Mouse (Mus musculus): ENCODE measurements around the gene Irx1.

The Irx1 gene

GRCm38 (mm10) chr13:71963356-71964351 is at the start of gene Irx1:
Gene Irx1 (minus strand): TSS chr13:71963723.
- peak; percentile 13 for DNase-seq

- no peak for DNase-seq
Observed at GRCm38 (mm10) chr13:71979932-71980655, 16.6 kb upstream of the Irx1 start.

- no peak for DNase-seq
Observed at GRCm38 (mm10) chr13:71975753-71976152, 12.2 kb upstream of the Irx1 start.

- DNase-seq = no peak
Observed at GRCm38 (mm10) chr13:71968286-71968685, 4.8 kb upstream of the Irx1 start.

- DNase-seq = no peak
Observed at GRCm38 (mm10) chr13:71967341-71968250, 4.1 kb upstream of the Irx1 start.

GRCm38 (mm10) chr13:71966631-71967030 is 3.1 kb upstream of the Irx1 start:
- no peak for DNase-seq

- no peak for DNase-seq
Observed at GRCm38 (mm10) chr13:71964366-71964765, 843 bp upstream of the Irx1 start.

GRCm38 (mm10) chr13:71962661-71963355 is 715 bp downstream of the Irx1 start:
- DNase-seq = no peak

- no peak for DNase-seq
Observed at GRCm38 (mm10) chr13:71961891-71962660, 1.4 kb downstream of the Irx1 start.

- no peak for DNase-seq
Observed at GRCm38 (mm10) chr13:71960846-71961735, 2.4 kb downstream of the Irx1 start.

- DNase-seq = no peak
Observed at GRCm38 (mm10) chr13:71960277-71960672, 3.2 kb downstream of the Irx1 start.

GRCm38 (mm10) chr13:71959361-71960276 is 3.9 kb downstream of the Irx1 start:
- DNase-seq = no peak

GRCm38 (mm10) chr13:71958651-71959050 is 4.9 kb downstream of the Irx1 start:
- DNase-seq = no peak

GRCm38 (mm10) chr13:71957811-71958351 is 5.6 kb downstream of the Irx1 start:
- no peak for DNase-seq

- no peak for DNase-seq
Observed at GRCm38 (mm10) chr13:71957147-71957546, 6.4 kb downstream of the Irx1 start.

- DNase-seq = peak; percentile 21
Observed at GRCm38 (mm10) chr13:71956481-71956880, 7.0 kb downstream of the Irx1 start.

GRCm38 (mm10) chr13:71951966-71952365 is 11.6 kb downstream of the Irx1 start:
- no peak for DNase-seq

- no peak for DNase-seq
Observed at GRCm38 (mm10) chr13:71949859-71950258, 13.7 kb downstream of the Irx1 start.

GRCm38 (mm10) chr13:71910361-71910760 is 53.2 kb downstream of the Irx1 start:
- DNase-seq = no peak
